Mouse (Mus musculus): ENCODE results near the gene Trim69. TPM values are rescaled to one million over a fixed set of nuclear protein-coding genes. Genes with fewer than 3 reads are reported as not detected.

Gene Trim69
- not detected in 2 replicates for total RNA-seq (2021)
- long read RNA-seq, experiment 1 = 0 reads
- long read RNA-seq, experiment 2 = 0 reads

DNA sequence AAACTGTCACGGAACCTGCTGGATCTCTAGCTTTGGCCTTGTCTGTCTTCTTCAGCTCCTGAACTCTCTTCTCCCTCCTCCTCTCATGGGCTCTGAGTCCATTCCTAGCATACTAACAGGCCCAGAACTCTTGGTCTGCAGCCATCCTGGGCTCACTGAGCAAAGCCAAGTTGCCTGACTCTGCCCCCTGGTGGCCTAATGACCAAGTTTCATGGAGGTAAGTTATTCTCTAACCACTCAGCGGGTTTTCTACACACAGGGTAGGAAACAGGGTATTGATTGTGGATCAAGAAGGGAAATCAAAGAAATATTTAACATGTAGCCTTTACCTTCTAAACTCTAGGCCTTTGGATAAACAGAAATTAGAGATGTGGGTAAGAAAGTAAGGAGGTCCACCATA is at the start of gene Trim69:
Gene Trim69, plus strand, starts transcription at position 21 of the 400 bp plus-strand sequence.
- DNase-seq = peak; percentile 91

DNA sequence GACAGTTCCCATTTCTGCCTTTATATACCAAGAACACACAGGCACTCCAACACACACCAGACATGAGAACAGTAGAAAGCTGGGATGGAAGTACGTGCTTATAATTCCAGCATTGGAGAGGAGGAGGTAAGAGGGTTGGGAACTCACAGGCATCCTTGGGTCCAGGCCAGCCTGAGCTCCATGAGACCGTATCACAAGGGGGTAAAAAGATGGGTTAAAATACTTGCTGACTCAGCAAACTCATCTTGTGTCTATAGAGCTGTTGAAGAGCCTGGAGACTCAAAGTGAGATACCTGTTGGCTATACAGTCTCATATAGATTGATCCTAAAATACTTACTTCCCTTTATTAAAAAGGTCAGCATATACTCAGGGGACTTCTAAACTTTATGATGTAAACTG is 43.6 kb upstream of the Trim69 start:
- no peak for DNase-seq

DNA sequence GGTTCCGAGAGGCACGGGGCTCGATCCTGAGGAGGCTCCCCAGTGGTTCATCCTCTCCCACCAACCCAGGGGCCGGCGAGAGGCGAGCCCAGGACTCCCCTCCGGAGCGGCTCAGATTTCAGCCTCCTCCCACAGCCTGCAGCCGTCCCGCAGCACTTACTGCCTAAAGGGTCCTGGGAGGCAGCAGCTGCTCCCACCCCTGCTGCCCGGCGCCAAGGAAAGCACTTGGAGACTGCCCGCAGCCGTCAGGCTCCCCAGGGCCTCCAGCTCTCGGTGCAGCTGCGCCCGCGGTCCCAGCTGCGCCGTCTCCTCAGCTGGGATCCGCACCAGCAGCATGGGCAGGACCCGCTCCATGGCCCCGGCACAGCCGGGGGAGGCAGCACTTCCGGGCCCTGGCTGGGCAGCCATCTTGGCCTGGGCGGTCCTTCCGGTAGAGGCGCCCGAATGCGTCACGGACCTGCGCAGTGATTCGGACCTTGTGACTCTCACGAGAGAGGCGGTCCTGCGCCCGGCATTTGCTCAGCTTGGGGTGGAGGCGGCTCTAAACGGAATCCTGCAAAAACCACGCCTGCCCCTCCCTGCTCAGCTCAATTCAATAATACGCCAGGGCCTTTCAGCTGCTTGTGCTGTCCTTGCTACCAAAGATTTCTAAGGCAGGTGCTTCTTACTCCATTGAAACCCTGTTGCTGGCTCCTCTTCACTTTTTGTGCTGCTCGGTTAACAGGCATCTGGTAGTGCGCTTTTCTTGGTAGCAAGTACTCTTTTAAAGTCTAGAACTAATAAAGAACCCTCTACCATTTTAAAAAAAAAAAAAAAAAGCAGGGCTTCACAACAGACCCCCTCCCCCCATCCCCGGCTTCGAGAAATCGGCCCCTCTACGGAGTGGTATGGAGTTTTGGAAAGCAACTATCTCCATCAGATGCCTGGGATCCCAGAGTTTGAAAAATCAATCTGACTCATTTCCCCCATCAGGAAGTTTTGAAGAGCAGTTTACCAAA is 42.2 kb upstream of the Trim69 start, which contains the start of gene Spg11:
Gene Spg11, minus strand, starts transcription at position 426 of the 998 bp plus-strand sequence.
- DNase-seq = peak; percentile 99

DNA sequence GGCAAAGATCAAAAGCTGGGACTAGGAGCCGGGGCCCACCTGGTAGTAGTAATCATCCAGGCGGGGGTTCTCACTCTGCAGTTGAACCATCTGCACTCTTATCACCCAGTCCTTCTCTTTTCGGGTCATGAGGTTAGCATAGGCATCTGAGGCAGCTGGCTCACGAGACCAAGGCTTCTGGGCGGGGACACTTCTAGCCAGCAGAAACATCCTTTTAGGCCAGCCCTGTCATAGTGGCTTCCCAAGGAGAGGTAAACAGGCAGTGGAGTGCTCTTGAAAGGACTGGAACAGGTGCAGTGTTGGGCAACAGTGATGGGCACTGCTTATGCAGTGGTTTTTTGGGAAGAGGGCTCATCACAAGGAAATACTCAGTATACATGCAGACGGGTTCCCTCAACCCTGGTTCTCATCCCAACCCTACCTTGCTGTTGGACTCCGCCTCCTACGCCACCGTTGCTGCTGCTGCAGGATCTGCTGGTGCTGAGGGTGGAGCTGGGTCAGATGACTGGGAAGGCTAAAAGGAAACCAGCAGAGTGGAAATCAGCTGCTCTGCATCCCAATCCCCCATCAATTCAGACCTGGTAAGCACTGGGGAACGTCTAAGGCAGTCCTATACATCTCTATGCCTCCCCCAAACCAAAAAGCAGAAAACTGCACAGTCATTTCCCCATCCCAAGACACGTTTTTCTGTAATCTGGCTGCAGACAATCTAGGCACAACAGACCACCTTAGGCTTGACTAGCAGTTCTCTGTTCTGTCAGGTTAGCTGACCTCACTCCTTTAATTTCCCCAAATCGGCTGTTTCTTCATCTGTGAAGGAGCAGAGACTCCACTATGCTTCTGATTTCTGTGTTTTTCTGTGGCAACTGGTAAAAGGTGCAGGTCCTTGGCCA is 34.6 kb upstream of the Trim69 start:
- no peak for DNase-seq

DNA sequence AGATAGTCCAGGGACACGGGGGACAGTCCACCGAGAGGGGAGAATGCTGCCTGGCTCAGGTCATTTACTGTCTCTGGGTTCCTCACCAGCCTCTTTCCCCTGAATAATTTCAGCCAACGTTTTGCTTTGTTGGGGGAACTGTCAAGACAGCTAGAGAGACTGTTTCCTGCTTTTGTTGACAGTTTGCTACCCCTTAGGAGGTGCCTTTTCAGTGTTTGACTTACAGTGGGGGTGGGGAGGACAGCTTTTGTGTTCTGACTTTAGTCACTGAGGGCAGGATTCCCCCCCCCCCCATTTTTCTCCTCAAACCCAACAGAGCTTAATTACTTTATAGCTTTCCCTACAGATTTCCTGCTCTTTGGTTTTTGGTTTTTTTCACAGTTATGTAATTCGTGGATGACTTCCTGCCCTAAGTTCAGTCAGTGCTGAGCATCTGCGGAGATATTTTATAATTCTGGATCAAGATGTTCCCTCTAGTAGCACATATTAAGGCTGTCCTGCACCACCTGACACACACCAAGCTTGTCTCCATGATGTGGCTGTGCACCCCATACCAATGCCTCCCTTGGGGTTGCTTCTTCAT is 33.6 kb upstream of the Trim69 start:
- no peak for DNase-seq

DNA sequence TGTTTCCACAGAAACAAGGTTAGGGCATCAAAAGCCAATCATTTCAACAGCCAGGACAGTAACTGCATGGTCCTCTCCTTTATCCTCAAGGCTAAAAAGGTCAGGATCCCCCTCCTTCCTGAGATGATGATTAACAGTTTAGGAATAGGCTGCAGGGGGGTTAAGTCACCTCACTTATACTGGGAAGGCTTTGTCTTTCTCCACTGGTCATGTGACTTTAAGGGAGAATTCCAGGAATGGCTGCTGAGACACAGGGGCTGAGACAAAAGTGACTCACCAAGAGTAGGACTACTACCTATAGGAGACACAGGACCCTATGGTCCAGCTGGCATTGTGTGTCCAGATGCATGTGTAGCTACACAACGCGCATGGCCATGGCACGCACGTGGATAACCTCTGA is 32.9 kb upstream of the Trim69 start:
- no peak for DNase-seq

DNA sequence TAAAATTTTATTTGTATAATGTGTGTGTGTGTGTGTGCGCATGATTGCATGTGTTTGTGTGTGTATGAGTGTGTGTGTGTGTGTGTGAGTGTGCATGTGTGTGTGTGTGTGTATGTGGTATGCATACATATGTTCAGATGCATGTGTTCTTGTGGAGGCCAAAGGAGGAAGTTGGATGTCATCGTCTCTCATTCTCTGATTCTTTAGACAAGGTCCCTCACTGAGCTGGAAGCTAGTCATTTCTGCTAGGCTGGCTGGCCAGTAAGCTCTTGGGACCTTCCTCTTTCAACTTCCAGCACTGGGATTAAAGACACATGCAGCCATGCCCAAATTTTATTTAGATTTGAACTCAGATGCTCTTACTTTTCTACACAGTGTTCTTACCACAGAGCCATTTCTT is 28.4 kb upstream of the Trim69 start:
- DNase-seq = no peak

DNA sequence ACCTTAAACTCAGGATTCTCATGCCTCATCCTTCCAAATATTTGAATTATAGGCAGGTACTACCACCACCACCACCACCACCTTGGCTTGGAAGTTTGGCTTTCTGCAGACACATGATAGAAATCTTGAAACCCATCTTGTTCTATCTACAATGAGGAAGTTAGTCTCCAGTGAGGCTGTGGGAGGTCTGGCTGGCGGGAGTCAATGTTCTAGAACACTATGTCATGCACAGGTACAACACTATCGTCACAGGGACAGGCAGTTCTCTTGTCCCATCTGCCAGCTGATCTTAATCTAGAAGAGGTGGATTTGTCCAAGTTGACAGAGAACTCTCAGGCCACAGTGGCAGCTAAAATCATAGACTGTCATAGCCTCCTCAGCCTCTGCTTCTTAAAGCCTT is 27.9 kb upstream of the Trim69 start:
- no peak for DNase-seq

DNA sequence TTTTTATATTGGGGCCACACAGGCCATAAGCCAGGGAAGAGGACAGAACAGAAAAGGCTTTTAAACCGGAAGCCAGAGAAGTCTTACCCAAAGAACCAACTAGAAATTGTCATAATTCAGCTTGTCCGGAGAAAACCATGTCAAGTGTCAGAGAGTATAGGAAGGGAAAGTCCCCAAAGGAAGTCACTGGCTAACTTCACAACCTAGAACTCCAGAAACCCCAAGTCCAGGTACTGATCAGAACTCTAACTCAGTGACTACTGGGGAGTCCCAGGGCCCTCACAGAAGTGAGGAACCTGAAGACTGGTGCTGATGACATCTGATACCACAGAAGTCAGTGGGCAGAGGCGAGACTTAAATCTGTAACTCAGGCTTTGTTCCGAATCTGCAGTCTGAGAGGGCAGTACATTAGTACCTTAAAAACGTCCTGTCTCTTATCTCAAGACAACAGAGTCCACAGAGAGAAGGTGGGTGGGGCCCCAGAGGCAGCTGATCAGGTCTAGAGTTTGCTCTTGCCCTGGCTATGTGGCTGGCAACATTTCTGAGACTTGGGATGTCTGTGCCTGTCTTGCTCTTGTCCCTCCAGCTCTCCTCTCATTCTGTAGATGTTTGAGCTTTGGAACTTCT is 22.5 kb upstream of the Trim69 start:
- DNase-seq = no peak

DNA sequence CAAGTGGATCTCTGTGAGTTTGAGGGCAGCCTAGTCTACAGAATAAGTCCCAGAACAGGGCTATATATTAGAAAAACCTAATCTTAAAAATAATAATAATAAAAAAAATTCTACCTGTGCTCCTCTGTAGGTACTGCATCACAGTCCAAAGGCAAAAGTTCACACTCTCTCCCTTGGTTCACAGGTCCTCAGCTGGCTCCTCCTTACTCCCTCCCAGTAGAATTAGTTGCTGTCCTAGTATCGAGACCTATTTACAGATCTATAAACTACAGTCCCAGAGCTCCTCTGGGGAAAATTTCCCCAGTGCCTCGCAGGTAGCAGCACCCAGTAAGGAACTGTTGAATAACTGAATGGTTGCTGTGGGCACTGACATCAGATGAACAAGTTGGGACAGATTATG is 19.7 kb upstream of the Trim69 start:
- DNase-seq = no peak

DNA sequence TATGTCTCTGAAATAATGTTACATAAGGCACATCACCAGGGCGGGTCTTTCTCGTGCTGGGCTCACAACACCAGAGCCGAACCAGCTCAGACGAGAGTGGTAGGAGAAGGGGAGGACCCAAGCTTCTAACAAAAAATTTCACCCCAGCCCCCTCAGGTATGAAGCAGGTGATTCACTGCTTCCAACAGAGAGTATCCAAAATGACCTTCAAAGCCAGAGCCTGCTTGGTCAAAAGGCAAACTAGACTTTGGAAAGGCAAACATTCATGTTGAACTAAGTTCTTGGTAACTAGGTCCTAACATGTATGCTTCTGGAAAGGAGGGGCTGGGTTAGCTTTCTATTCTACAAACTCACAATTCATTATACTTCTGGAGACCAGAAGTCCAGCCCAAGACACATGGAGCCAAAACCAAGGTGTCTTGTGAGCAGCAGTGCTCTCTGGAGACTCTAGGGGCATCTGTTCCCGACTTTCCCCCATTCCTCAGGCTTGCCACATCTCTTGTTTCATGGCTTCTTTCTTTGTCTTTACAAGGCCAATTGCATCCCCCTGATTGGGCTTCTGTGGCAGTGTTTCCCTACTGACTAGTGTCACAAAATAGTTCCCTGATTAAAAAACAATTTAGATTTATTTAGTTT is 19.1 kb upstream of the Trim69 start:
- DNase-seq = no peak

DNA sequence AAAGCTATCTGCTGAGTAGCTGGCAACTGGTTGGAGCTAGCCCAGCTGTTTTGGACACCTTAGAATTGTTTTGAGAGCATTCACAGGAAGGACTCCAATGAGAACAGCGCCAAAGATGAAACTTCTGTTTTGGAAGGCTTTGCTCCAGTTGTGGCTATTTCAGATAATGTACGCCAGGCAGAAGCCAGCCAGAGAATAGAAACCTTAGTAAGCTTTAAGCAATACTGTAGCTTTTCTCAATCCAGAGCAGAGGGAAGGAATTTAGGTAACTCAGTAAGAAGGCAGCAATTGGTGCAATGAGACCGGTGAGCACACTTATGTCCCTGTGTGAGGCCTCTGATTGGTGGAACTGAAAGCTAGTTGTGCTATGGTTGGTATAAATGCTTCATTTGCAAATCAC is 17.4 kb upstream of the Trim69 start:
- DNase-seq = no peak

DNA sequence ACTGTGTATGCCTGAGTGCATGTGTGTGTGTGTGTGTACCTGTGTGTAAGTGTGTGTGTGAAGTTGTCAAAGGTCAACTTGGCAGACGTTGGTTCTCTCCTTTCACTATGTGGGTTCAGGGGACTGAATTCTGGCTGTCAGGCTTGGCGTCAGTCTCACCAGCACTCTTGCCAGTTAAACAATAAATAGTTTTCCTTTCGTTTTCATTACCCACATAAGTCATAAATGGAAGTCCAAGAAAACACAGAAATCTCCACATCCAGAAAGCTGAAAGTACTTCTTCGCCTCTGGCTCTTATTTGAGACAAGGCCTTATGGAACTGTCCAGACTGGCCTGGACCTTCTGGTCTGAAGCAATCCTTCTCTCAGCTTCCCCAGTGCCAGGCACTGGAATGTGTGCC is 14.7 kb upstream of the Trim69 start:
- DNase-seq = no peak

DNA sequence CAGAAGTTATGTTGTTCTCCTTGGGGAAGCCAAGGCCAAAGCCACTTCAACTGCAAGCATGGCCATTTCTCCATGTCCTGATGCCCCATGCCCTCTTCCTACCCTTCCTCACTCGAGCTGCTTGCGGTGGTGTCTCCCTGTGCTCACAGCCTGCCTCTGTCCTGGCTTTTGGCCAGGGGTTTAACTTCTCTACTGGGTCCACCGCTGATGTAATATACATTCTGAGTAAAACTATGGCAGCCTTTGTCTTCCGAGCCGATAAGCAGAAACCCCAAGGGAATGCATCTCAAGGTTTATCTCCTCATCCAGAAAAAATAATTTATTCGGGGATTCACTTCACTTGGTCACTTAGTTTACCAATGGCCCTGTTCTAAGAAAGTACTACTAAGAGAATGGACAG is 13.8 kb upstream of the Trim69 start:
- DNase-seq = no peak

DNA sequence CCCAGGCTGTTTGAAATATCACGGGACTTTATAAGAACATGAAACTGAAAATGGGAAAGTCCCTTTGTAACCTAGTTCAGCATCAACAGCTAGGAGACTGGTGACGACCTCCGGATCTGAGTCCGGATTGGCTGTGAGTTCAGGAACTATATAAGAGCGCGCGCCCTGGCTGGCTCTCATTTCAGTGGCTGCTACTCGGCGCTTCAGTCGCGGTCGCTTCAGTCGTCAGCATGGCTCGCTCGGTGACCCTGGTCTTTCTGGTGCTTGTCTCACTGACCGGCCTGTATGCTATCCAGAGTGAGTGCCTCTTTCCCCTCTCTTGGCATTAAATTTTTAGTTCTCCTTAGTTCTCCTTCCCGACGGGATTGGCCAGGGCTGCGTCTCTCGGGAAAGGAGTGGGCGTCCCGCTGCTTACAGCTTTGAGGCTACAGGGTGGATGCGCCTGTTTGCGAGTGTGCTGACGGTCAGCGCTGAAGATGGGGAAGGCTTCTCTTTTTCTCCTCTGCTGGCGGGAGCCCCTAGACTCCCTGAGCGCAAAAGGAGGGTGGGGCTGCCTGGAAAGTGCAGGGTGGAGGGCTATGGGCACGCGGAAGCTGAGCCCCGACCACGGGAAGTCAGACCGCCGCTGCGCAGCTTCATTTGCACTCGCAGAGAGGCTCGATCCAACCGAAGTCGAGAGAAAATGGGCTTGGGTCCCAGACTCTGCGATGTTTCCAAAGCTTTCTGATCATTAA is 12.8 kb upstream of the Trim69 start, which contains the start of gene B2m:
Gene B2m, plus strand, starts transcription at position 179 of the 734 bp plus-strand sequence.
- DNase-seq = peak; percentile 97

DNA sequence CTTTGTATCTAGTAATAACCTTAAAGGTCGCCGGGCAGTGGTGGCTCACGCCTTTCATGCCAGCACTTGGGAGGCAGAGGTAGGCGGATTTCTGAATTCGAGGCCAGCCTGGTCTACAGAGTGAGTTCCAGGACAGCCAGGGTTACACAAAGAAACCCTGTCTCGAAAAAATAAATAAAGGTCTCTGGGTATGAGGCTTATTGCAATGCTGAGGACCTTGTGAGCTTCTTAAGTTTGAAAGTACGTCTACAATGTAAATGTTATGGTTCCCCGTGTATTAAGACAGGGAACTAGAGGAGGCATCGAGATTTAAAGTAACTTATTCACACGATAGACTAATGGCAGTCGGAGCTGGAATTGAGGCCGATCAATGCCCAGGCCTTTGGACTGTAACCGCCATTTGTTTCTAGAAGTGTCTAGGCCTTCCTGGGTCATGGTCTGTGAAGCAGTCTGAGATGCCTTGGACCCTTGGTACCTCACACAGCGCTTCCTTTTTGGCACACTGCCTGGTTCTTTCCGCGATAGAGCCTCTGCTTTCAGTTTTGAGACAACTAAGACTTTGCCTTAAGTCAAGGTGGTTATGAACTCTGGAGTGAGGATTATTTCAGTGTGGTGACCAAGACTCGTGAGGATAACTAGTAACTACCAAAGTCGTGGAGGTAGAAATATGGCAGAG is 12.1 kb upstream of the Trim69 start:
- DNase-seq = peak; percentile 79

DNA sequence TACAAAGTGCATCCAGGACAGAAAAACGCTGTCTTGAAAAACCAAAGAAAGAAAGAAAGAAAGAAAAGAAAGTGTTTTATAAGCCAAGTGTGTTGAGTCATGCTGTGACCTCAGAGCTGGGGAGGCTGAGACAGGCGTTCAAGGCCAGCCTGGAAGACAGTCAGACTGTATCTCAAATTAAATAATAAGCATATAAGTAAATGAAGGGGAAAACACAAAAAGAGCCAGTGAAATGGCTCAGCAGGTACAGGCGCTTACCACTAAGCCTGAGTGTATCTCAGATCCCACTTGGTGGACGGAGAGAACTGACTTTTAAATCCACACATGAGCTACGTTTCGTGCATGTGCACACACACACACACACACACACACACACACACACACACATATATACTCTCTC is 11.2 kb upstream of the Trim69 start:
- no peak for DNase-seq

DNA sequence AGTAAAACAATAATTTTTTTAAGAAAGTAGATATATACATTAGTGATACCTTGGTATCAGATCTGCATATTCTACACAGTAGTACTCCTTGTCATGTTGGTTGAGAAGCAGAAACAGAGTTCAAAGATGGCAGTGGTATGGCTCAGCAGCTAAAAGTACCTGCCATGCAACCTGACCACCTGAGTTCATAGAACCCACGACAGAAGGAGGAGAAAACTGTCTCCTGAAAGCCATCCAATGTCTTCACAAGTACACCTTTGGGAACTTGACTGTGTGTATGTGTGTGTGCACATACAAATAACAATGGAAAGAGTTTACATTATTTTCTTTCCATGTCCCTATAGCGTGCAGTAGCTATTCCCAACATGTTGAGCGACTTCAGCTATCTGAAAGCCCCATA is 10.8 kb upstream of the Trim69 start:
- no peak for DNase-seq

DNA sequence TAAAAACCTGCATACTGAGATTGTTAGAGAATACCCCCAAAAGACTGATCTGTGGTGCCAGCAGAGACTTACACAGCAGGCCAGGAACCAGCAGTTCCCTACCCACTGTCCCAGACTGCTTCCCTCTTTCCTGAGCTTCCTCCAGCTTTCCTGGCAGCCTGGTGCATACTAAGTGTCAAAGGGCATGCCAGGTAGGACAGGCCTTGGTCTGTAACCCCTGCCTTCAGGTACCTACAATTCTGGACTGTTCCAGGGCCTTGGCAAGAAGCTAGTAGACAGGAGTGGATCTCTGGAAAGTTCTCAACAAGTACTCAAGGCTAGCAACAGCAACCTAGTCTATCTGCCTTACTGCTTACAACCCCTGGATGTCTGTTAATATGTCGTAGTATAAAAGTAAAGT is 9.3 kb upstream of the Trim69 start:
- no peak for DNase-seq

DNA sequence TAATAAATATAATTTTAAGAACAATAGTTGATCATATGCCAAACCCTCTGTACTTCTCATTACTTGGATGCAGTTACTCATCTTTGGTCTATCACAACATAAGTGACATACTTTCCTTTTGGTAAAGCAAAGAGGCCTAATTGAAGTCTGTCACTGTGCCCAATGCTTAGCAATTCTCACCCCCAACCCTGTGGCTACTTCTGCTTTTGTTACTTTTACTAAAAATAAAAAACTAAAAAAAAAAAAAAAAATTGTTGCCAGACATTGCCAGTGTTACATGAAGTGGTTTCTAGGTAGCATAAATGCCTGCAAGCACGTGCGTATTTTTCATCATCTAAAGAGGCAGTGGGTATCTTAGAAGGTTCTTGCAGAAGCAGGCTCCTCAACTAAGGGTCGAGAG is 7.7 kb upstream of the Trim69 start:
- DNase-seq = no peak
